Mouse (Mus musculus): ENCODE results near the gene Gipr.

GRCm38 (mm10) chr7:19121686-19122085 lies 44.2 kb downstream of the Gipr start:
- TF ChIP-seq CTCF (conservative IDR thresholded peaks at IDR 0.05; ENCODE audit: low read length) (no peak), NANOG (IDR thresholded peaks at IDR 0.05; ENCODE audit: borderline replicate concordance, low read length) (no peak)
